Mouse (Mus musculus) mouse trophoblast stem cell (cell line): ENCODE results near the gene Ushbp1.
"Not testable (repeated sequence)": the region's sequence is repeated elsewhere in the genome, so short reads cannot be mapped to it uniquely, and the experiment has no call there.

Experiments used
- in situ Hi-C, 2 experiments: fragments of 300-500 bp; cut with MseI, MboI; formaldehyde crosslinking; loops; 2 replicates in 1 of 2; 3 replicates in 1 of 2; pipeline ENCODE4 v1.15.1; 2025

Ushbp1 gene

GRCm38 (mm10) chr8:71395629-71396028 lies at the start of gene Ushbp1:
Ushbp1 (minus strand) TSS chr8:71395802.
- in situ Hi-C loops = loop anchor here in 1 of 2 experiments (5.0 kb wide), 1 partner anchor 823 kb away; no protein-coding TSS in a partner anchor

GRCm38 (mm10) chr8:71445096-71445495 lies 49.5 kb upstream of the Ushbp1 start:
- in situ Hi-C loops = no loop called here

- in situ Hi-C loops = no loop called here
Measured at GRCm38 (mm10) chr8:71441404-71441803, 45.8 kb upstream of the Ushbp1 start.

GRCm38 (mm10) chr8:71437041-71437440 lies 41.4 kb upstream of the Ushbp1 start:
- in situ Hi-C loops = no loop called here

- in situ Hi-C loops = not testable (repeated sequence)
Measured at GRCm38 (mm10) chr8:71432935-71433334, 37.3 kb upstream of the Ushbp1 start.

- in situ Hi-C loops = no loop called here
Measured at GRCm38 (mm10) chr8:71422121-71422520, 26.5 kb upstream of the Ushbp1 start.

- in situ Hi-C loops = loop anchor here in 1 of 2 experiments (5.0 kb wide), 1 partner anchor 1116 kb away; no protein-coding TSS in a partner anchor
Measured at GRCm38 (mm10) chr8:71411535-71412273, 16.1 kb upstream of the Ushbp1 start.

GRCm38 (mm10) chr8:71408231-71408630 lies 12.6 kb upstream of the Ushbp1 start:
- in situ Hi-C loops = loop anchor here in 1 of 2 experiments (5.0 kb wide), 1 partner anchor 36 kb away; the partner anchor contains the start of gene Ocel1

GRCm38 (mm10) chr8:71407441-71407840 lies 11.8 kb upstream of the Ushbp1 start:
- in situ Hi-C loops = loop anchor here in 1 of 2 experiments (5.0 kb wide), 1 partner anchor 35 kb away; the partner anchor contains the start of gene Ocel1

- in situ Hi-C loops = loop anchor here in 1 of 2 experiments (5.0 kb wide), 1 partner anchor 34 kb away; the partner anchor contains the start of gene Ocel1
Measured at GRCm38 (mm10) chr8:71406099-71407015, 10.8 kb upstream of the Ushbp1 start.

- in situ Hi-C loops = loop anchor here in 1 of 2 experiments (5.0 kb wide), 1 partner anchor 33 kb away; the partner anchor contains the start of gene Ocel1
Measured at GRCm38 (mm10) chr8:71405401-71406098, 9.9 kb upstream of the Ushbp1 start, which contains the start of gene Ankle1. Ankle1 (plus strand) TSS chr8:71406010.

GRCm38 (mm10) chr8:71404951-71405351 lies 9.3 kb upstream of the Ushbp1 start:
- in situ Hi-C loops = loop anchor here in 1 of 2 experiments (5.0 kb wide), 1 partner anchor 33 kb away; the partner anchor contains the start of gene Ocel1

GRCm38 (mm10) chr8:71404011-71404410 lies 8.4 kb upstream of the Ushbp1 start:
- in situ Hi-C loops = no loop called here

GRCm38 (mm10) chr8:71403107-71403885 lies 7.7 kb upstream of the Ushbp1 start:
- in situ Hi-C loops = no loop called here

- in situ Hi-C loops = no loop called here
Measured at GRCm38 (mm10) chr8:71402446-71402964, 6.9 kb upstream of the Ushbp1 start.

GRCm38 (mm10) chr8:71401454-71401853 lies 5.9 kb upstream of the Ushbp1 start:
- in situ Hi-C loops = no loop called here

- in situ Hi-C loops = no loop called here
Measured at GRCm38 (mm10) chr8:71400826-71401225, 5.2 kb upstream of the Ushbp1 start.

GRCm38 (mm10) chr8:71397701-71398100 lies 2.1 kb upstream of the Ushbp1 start:
- in situ Hi-C loops = loop anchor here in 1 of 2 experiments (5.0 kb wide), 1 partner anchor 825 kb away; no protein-coding TSS in a partner anchor

GRCm38 (mm10) chr8:71396639-71397305 lies 1.2 kb upstream of the Ushbp1 start, which contains the start of gene Babam1:
Babam1 (plus strand) TSS chr8:71396861.
- in situ Hi-C loops = loop anchor here in 1 of 2 experiments (5.0 kb wide), 1 partner anchor 824 kb away; no protein-coding TSS in a partner anchor
